Mouse (Mus musculus): ENCODE measurements around the gene Dhrs9.

The Dhrs9 gene

GRCm38 (mm10) chr2:69424829-69425228, 44.6 kb downstream of the Dhrs9 start:
- no peak for DNase-seq

DNA sequence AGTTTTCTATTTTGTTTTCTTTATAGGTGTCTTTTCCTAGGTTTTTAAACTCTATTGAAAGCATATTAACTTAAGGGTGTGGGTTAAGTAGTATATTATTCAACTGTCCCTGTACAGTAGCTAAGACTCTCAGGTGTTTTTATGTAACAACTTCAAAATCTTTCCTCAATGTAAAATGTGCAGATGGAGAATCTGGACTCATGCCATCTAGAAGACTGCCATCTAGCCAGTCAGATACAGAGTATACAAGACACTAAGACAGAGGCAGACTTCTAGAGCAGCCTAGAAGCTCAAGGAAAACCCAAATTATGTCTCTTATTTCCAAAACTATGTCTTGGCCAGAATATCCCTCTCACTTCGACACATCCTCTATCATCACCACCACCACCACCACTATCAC, 45.8 kb downstream of the Dhrs9 start:
- DNase-seq: no peak

DNA sequence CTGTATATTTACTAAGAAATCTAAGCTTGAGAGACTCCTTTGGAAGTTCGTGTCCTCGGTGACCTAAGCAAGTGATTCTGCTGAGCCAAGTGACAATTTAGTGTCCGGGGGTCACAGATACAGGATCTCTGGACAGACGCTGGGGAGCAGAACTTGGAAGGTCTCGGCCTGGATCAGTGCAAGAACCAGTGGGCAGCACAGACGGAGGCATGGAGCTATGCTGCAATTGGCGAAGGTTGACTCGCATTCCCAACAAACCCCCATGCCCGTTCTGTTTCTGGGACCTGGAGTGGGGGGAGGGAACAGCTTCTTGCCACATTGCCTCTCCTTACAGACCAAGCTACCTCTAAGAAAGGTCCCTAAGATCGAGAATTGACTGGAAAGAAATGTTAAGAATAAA, 46.9 kb downstream of the Dhrs9 start:
- DNase-seq: no peak

- DNase-seq: peak; percentile 68
Measured at GRCm38 (mm10) chr2:69428116-69428515, 47.9 kb downstream of the Dhrs9 start.

DNA sequence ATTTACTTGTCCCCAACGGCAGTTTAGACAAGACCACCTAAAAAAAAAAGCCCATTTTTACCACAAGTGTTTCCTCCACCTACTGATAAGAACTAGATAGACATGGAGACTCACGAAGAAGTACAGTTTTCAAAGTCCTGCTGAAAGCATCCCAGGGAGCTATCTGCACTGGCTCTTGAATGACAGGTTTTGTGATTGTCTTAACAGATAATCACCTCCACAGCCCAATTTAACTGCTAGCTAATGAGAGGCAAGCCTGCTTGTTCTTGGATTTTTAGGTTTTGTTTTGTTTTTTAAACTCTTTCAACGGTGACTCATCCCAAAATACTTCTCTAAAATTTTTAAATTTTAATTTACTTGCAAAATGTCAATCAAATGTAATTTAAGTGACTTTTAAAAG, 61.4 kb downstream of the Dhrs9 start:
- no peak for DNase-seq

DNA sequence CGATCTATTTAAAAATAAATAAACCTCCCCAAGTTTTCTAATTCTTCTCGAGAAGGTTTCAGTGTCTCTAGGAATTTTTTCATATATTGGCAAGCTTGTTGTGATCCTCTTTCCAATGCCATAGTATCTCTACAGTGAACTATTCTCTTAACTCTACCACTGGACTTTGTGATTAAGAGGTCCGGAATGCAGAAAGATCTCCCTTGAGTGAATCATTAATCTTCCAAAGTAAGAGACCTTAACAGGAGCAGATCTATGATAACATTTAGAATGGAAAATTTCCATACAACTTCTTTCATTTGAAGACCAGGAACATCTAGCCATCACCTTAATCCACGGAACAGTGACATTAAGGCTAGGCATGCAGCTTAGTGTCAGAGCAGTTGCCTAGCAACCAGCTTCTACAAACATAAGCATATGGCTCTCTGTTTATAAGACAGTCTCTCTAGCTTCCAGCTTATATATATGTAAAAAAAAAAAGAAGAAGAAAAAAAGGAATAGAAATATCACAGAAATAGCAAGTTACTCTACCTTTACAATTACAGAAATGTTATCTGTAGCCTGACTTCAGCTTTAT, 65.7 kb downstream of the Dhrs9 start:
- DNase-seq: no peak

DNA sequence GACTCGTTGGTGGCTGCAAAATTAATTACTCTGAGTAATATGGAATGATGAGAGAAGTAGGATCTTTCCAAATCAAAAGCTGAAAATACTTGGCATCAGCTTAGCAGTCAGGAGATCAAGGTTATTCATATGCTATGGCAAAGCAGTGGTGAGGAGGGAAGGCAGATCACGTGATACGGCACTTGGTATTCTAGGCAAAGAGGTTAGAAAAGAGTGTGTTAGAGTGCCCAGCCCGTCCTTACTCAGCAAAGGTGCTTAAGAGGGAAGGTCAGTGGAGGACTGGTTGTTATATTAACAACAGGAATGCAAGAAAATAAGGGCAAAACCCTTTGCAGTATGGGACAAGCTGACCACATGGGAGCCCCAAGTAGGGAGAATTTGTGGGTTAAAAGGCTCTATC, 68.3 kb downstream of the Dhrs9 start:
- no peak for DNase-seq

- no peak for DNase-seq
Measured at GRCm38 (mm10) chr2:69451128-69451527, 70.9 kb downstream of the Dhrs9 start.

Measured in kidney, adult 18-20 months (tissue).